Mouse (Mus musculus) forebrain, embryonic 10.5 days (tissue): ENCODE results near the gene Pnrc1. TPM values are rescaled to one million over a fixed set of nuclear protein-coding genes. Genes with fewer than 3 reads are reported as not detected.

Experiments
- DNase-seq: peaks from one replicate; pipeline ENCODE4 v3.0.0-alpha.2; 2017; ENCODE audit warnings: low spot score; ENCODE audit errors: extremely low spot score
- H3K27ac ChIP-seq: fragments of 300-500 bp; sonication (generic); 2 replicates; pipeline ENCODE4 v1.5.1; 2016; ENCODE audit warnings: mild to moderate bottlenecking
- H3K27me3 ChIP-seq: fragments of 300-500 bp; sonication (generic); 2 replicates; pipeline ENCODE4 v1.6.1; 2016; ENCODE audit warnings: mild to moderate bottlenecking; ENCODE audit not compliant: poor library complexity, severe bottlenecking
- H3K36me3 ChIP-seq: fragments of 300-500 bp; sonication (generic); replicated peaks from 2 replicates; pipeline ENCODE4 v1.6.1; 2016; ENCODE audit warnings: mild to moderate bottlenecking, moderate library complexity
- H3K4me1 ChIP-seq: fragments of 300-500 bp; sonication (generic); 2 replicates; pipeline ENCODE4 v1.6.1; 2016
- H3K4me3 ChIP-seq: fragments of 300-500 bp; sonication (generic); 2 replicates; pipeline ENCODE4 v1.5.1; 2016; ENCODE audit warnings: mild to moderate bottlenecking, moderate library complexity
- H3K9me3 ChIP-seq: fragments of 300-500 bp; sonication (generic); 2 replicates; pipeline ENCODE4 v1.6.1; 2016; ENCODE audit warnings: mild to moderate bottlenecking, moderate library complexity
- WGBS: fragments of 180-500 bp; shearing (Covaris S2); methylation state at CpG from one replicate; pipeline ENCODE4 v1.1.7; 2016; 5-methylcytosine and 5-hydroxymethylcytosine counted together
- polyA plus RNA-seq: library from polyadenylated mRNA; unstranded; fragments of >200 nt; fragmentation: Nextera tagmentation; extraction: Ambion mirVana; gene quantifications from 2 replicates; pipeline ENCODE4 v1.2.1, GENCODE M21; 2016

Gene Pnrc1
- polyA plus RNA-seq, 1 experiment from 2014 or later: 51.6 TPM

- DNase-seq: no peak
- no peaks in the 10 kb centered on the region for H3K36me3 ChIP-seq
- 0 out of 2 replicates have a peak, but pooled peaks cover 4% of the 10 kb centered on the region for H3K4me1 ChIP-seq
- no peaks in the 10 kb centered on the region for H3K9me3 ChIP-seq
- no peak overlapping the region for H3K27ac ChIP-seq
- no peaks in the 10 kb centered on the region for H3K27me3 ChIP-seq
- no peak overlapping the region for H3K4me3 ChIP-seq
Measured at GRCm38 (mm10) chr4:33260311-33260710, 29.7 kb downstream of the Pnrc1 start.

DNA sequence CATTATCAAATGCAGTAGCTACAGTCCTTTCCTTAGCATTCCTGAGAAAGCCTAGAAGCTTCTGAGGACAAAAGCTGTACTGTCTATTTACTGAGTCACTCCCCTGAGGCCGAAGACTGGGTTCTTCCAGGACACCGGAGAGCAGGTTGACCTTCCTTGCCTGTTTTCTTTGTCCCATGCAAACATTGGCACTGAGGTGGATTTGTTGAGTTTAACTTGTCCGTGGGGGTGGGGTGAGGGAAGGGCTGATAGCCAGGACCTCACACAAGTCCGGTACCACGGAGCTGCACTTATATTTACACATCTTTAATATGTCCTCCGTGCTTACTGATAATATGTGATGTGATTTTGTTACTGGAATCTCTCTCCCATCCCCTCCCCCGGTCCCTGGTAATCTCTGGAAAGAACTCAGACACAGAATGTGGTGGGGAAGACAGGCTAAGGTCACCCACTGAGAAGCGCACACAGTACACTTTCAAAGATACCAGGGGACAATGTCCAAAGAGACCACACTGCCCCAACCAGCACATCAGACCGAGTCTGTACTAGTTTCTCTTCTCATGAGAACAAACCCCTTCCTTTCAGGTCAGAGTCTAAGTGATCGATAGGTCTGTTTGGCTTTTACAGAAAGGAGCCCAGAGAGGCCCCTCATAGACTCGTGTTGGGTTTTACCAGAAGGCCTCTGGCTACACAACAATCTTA lies 32.5 kb downstream of the Pnrc1 start:
- Histone ChIP-seq H3K4me1 (0 out of 2 replicates have a peak, but pooled peaks cover 4% of the 10 kb centered on the region), H3K27ac (no peak overlapping the region), H3K4me3 (no peak overlapping the region), H3K9me3 (no peaks in the 10 kb centered on the region), H3K36me3 (no peaks in the 10 kb centered on the region), H3K27me3 (no peaks in the 10 kb centered on the region)
- WGBS: 85% methylated on average over 11 of the region's 11 CpGs
- DNase-seq: no peak

DNA sequence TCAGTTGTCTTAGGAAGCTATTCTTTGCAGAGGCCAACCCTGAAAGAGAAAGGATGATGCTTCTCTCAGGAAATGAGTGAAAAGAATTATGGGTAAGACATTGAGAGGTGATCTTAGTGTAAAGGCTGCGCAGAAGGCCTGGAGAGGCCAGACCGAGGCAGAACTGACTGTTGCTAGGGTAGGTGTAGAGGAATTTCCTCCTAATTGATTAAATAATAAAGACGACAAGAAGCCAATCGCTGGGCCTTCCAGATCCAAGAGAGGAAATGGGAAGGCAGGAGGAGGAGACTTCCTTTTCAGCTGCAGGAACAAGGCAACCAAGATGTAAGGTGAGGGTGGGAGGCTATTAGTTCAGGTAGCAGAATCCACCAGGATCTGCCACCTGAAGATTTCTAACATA lies 35.3 kb downstream of the Pnrc1 start:
- DNase-seq: no peak
- no peaks in the 10 kb centered on the region for H3K36me3 ChIP-seq
- no peaks in the 10 kb centered on the region for H3K9me3 ChIP-seq
- no peaks in the 10 kb centered on the region for H3K27me3 ChIP-seq
- H3K4me1 ChIP-seq: peaks cover 3% of the 10 kb centered on the region
- H3K4me3 ChIP-seq: no peak overlapping the region
- 82% methylated on average over 4 of the region's 4 CpGs for WGBS
- H3K27ac ChIP-seq: no peak overlapping the region

DNA sequence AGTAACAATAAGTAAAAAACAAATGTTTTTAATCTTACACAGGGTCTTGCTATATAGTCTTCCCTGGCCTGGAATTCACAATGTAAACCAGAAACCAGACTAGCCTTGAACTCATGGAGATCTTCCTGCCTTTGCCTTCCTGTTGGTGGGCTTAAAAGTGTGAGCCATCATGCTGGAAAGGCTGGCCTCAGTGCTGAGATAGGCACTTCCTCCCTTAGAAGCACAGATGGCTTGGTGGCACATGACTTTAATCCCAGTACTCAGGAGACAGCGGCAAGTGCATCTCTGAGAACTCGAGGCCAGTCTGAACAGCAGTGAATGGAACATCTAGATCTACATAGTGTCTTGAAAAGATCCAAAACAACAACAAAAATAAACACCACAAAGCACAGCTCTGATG lies 39.1 kb downstream of the Pnrc1 start:
- H3K4me3 ChIP-seq: no peak overlapping the region
- no peak for DNase-seq
- WGBS: 93% methylated on average over 2 of the region's 2 CpGs
- no peaks in the 10 kb centered on the region for H3K9me3 ChIP-seq
- peaks cover 27% of the 10 kb centered on the region for H3K4me1 ChIP-seq
- no peaks in the 10 kb centered on the region for H3K27me3 ChIP-seq
- peaks cover 4% of the 10 kb centered on the region for H3K36me3 ChIP-seq
- no peak overlapping the region for H3K27ac ChIP-seq

- Histone ChIP-seq H3K4me1 (peaks cover 29% of the 10 kb centered on the region), H3K27me3 (no peaks in the 10 kb centered on the region), H3K9me3 (no peaks in the 10 kb centered on the region), H3K36me3 (peaks cover 15% of the 10 kb centered on the region), H3K27ac (peak overlapping the region; percentile 100), H3K4me3 (no peak overlapping the region)
- WGBS: 83% methylated on average over 1 of the region's 1 CpGs
- DNase-seq: no peak
Measured at GRCm38 (mm10) chr4:33249716-33250230, 40.2 kb downstream of the Pnrc1 start.

GRCm38 (mm10) chr4:33248915-33249314 lies 41.0 kb downstream of the Pnrc1 start:
- Histone ChIP-seq H3K27me3 (no peaks in the 10 kb centered on the region), H3K4me1 (peaks cover 29% of the 10 kb centered on the region), H3K36me3 (peaks cover 24% of the 10 kb centered on the region), H3K9me3 (no peaks in the 10 kb centered on the region), H3K27ac (peak overlapping the region; percentile 100), H3K4me3 (peak overlapping the region; percentile 98)
- no peak for DNase-seq
- 2% methylated on average over 4 of the region's 4 CpGs for WGBS

DNA sequence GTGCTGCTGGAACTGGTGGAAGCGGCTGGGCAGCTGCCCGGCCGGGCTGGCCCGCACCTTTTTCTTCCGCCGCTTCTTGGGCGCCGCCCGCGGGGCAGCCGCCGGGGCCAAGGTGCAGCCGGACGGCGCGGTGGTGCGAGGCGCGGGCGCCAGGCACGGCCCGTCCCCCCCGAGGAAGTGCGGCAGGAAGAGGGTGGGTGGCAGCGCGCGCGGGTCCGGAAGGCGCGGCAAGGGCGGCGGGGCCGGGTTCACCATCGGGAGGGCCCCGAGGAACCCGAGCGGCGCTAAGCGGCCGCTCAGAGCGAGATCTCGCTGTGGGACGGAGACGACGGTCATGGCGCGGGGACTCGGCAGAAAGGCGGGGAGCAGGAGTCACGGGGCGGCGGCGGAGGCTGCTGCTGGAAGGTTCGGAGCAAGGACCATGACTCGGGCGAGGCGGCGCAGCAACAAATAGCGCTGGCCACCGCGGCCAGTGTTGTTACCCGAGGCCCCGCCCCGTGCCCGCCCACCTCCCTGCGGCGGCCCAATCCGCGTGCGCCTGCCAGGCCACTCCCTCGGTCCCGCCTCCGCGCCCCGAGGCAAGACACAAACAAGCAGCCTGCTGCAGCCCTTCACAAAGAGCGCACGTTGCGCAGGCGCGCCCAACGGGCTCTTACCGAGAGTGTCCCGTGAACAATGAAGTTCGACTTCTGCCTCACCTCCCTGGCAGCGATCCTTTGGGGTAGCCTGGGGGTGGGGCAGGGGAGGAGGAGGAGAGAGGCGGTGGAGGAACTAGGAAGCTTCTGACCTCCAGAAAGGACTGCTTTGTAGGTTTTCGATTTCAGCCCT lies 41.7 kb downstream of the Pnrc1 start:
- Histone ChIP-seq H3K4me1 (peaks cover 29% of the 10 kb centered on the region), H3K4me3 (peak overlapping the region; percentile 98), H3K9me3 (no peaks in the 10 kb centered on the region), H3K27ac (peak overlapping the region; percentile 100), H3K36me3 (peaks cover 30% of the 10 kb centered on the region), H3K27me3 (no peaks in the 10 kb centered on the region)
- DNase-seq: peak; percentile 99
- under 1% methylated on average over 88 of the region's 88 CpGs for WGBS

GRCm38 (mm10) chr4:33247479-33248053 lies 42.4 kb downstream of the Pnrc1 start:
- Histone ChIP-seq H3K4me1 (peaks cover 30% of the 10 kb centered on the region), H3K4me3 (peak overlapping the region; percentile 98), H3K27ac (peak overlapping the region; percentile 100), H3K36me3 (peaks cover 37% of the 10 kb centered on the region), H3K27me3 (no peaks in the 10 kb centered on the region), H3K9me3 (no peaks in the 10 kb centered on the region)
- DNase-seq: peak; percentile 95
- WGBS: under 1% methylated on average over 60 of the region's 60 CpGs

GRCm38 (mm10) chr4:33245853-33246395 lies 44.0 kb downstream of the Pnrc1 start:
- peaks cover 41% of the 10 kb centered on the region for H3K36me3 ChIP-seq
- WGBS: 94% methylated on average over 14 of the region's 14 CpGs
- no peak overlapping the region for H3K27ac ChIP-seq
- peaks cover 32% of the 10 kb centered on the region for H3K4me1 ChIP-seq
- H3K27me3 ChIP-seq: no peaks in the 10 kb centered on the region
- H3K4me3 ChIP-seq: peak overlapping the region; percentile 98; the same call in 1 of the 2 replicates
- DNase-seq: no peak
- no peaks in the 10 kb centered on the region for H3K9me3 ChIP-seq

GRCm38 (mm10) chr4:33243921-33244320 lies 46.0 kb downstream of the Pnrc1 start:
- Histone ChIP-seq H3K27ac (no peak overlapping the region), H3K27me3 (no peaks in the 10 kb centered on the region), H3K9me3 (no peaks in the 10 kb centered on the region), H3K4me3 (no peak overlapping the region), H3K36me3 (peaks cover 41% of the 10 kb centered on the region), H3K4me1 (peaks cover 22% of the 10 kb centered on the region)
- 84% methylated on average over 4 of the region's 4 CpGs for WGBS
- DNase-seq: no peak

DNA sequence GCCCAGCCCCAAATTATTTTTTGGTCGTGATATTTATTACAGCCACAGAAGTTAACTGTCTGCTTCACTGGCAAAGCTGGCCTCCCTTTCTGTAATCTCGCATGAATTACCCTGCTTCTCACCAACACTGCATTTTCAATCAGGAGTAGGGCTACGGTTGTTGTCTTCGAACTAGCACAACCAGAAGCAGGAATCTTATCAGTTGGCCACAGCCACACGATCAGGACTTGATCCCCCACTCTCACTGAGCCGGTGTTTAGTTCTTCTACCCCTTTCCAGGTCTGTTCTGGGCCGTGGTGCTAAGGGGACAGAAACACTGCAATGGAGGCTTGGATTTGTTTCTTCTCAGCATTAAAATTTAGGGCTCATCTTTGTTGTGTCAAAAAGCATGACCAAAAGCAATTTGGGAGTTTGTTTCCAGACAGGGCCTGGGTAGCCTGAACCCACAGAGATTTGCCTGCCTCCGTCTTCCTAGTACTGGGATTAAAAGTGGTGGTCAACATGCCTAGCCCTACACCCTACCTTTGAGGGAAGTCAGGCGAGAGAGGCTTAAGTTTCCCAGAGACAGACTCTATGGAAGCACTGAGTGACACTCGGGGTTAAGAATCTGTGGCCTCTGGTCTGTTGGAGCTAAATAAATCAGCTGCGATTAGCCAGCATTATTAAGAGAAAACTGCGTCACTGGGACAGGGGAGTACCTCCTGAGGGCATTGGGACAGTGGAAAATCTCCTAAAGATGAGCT lies 46.8 kb downstream of the Pnrc1 start:
- H3K27me3 ChIP-seq: no peaks in the 10 kb centered on the region
- H3K4me1 ChIP-seq: peaks cover 17% of the 10 kb centered on the region
- H3K36me3 ChIP-seq: peaks cover 41% of the 10 kb centered on the region
- WGBS: 82% methylated on average over 12 of the region's 12 CpGs
- DNase-seq: no peak
- H3K27ac ChIP-seq: no peak overlapping the region
- H3K9me3 ChIP-seq: no peaks in the 10 kb centered on the region
- no peak overlapping the region for H3K4me3 ChIP-seq

DNA sequence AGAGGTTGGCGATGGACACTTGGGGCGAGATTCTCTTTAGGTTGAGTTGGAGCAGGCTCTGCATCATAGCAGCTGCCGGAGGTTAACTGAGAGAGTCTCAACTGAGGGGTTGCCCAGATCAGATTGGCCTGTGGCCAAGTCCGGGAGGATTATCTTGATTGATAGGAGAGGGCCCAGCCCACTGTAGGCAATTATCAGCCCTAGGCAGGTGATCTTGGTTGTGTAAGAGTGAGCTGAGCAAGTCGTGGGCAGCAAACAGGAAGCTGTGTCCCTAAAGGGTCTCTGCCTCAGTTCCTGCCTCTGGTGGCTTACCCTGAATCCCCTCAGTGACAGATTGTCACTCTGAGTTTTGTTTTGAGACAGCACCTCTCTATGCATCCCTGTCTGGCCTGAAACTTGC lies 47.4 kb downstream of the Pnrc1 start:
- Histone ChIP-seq H3K36me3 (peaks cover 41% of the 10 kb centered on the region), H3K4me1 (peaks cover 17% of the 10 kb centered on the region), H3K9me3 (no peaks in the 10 kb centered on the region), H3K27ac (no peak overlapping the region), H3K4me3 (no peak overlapping the region), H3K27me3 (no peaks in the 10 kb centered on the region)
- no peak for DNase-seq
- 83% methylated on average over 5 of the region's 5 CpGs for WGBS
